Mouse (Mus musculus): Measurements from ENCODE around the gene Olfr1393.

DNA sequence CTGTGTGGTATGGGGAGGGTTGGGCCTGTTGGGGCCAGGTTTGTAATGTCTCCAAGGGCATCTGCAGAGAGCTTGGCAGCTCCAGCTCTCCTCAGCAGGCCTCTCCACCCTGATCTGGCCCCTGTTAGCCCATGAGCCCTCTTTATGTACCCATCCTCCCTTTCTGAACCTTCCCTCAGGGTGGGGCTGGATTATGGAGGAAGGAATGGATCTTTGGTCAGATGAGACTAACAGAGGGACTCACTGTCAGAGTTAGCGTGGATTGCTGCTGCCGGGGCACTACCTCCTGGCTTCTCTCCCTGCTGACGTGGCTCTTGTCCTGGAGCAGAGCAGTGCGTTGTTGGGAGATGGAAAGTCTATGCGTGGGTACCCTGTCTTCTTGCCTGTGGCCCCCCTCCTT is 15.8 kb upstream of the Olfr1393 start:
- no peak for TF ChIP-seq POLR2A (IDR thresholded peaks at IDR 0.05; ENCODE audit: insufficient read length, low read depth)
- no peak for TF ChIP-seq MAX (IDR thresholded peaks at IDR 0.05; ENCODE audit: low read depth)
- no peak for TF ChIP-seq MYOG (IDR thresholded peaks at IDR 0.05; ENCODE audit: control insufficient read depth in 1 of 3, insufficient read depth in 1 of 3, insufficient read length in 2 of 3, low read depth in 2 of 3)

Data from myocyte (in vitro differentiated cells).